Mouse (Mus musculus) embryo, embryonic 9.5 days (tissue): ENCODE measurements around the gene Pdss1.
"Not testable (repeated sequence)": the region's sequence is repeated elsewhere in the genome, so short reads cannot be mapped to it uniquely, and the experiment has no call there.

Source experiments
- DNase-seq: peaks from one replicate; pipeline ENCODE4 v3.0.0-alpha.2; 2017; ENCODE audit errors: extremely low spot score

Gene Pdss1

GRCm38 (mm10) chr2:22895282-22896273, at the start of gene Pdss1:
Gene Pdss1 (plus strand): TSS chr2:22895522.
- DNase-seq = peak; percentile 89

GRCm38 (mm10) chr2:22851900-22852299, 43.4 kb upstream of the Pdss1 start:
- no peak for DNase-seq

- no peak for DNase-seq
These were observed 37.8 kb upstream of the Pdss1 start for GRCm38 (mm10) chr2:22857501-22857900.

GRCm38 (mm10) chr2:22862194-22862593, 33.1 kb upstream of the Pdss1 start:
- DNase-seq = no peak

GRCm38 (mm10) chr2:22864394-22865037, 30.8 kb upstream of the Pdss1 start:
- DNase-seq = peak; percentile 61

- no peak for DNase-seq
These were observed 29.5 kb upstream of the Pdss1 start for GRCm38 (mm10) chr2:22865818-22866217.

- no peak for DNase-seq
These were observed 28.4 kb upstream of the Pdss1 start for GRCm38 (mm10) chr2:22866894-22867424.

- no peak for DNase-seq
These were observed 22.2 kb upstream of the Pdss1 start for GRCm38 (mm10) chr2:22873159-22873558.

GRCm38 (mm10) chr2:22874628-22875027, 20.7 kb upstream of the Pdss1 start:
- no peak for DNase-seq

- no peak for DNase-seq
These were observed 18.7 kb upstream of the Pdss1 start for GRCm38 (mm10) chr2:22876614-22877013.

- DNase-seq = no peak
These were observed 16.5 kb upstream of the Pdss1 start for GRCm38 (mm10) chr2:22878781-22879180.

- not testable (repeated sequence) for DNase-seq
These were observed 14.6 kb upstream of the Pdss1 start for GRCm38 (mm10) chr2:22880726-22881125.

GRCm38 (mm10) chr2:22894932-22895281, 415 bp upstream of the Pdss1 start:
- peak; percentile 2 for DNase-seq

- no peak for DNase-seq
These were observed 8.6 kb downstream of the Pdss1 start for GRCm38 (mm10) chr2:22903947-22904346.

GRCm38 (mm10) chr2:22914421-22914820, 19.1 kb downstream of the Pdss1 start:
- DNase-seq = no peak

GRCm38 (mm10) chr2:22918651-22919050, 23.3 kb downstream of the Pdss1 start:
- no peak for DNase-seq

- DNase-seq = not testable (repeated sequence)
These were observed 30.6 kb downstream of the Pdss1 start for GRCm38 (mm10) chr2:22925911-22926310.

- DNase-seq = no peak
These were observed 32.9 kb downstream of the Pdss1 start for GRCm38 (mm10) chr2:22928259-22928658.

- DNase-seq = no peak
These were observed 38.2 kb downstream of the Pdss1 start for GRCm38 (mm10) chr2:22933556-22933955.

GRCm38 (mm10) chr2:22949956-22950355, 54.6 kb downstream of the Pdss1 start:
- DNase-seq = no peak

GRCm38 (mm10) chr2:22954278-22954677, 59.0 kb downstream of the Pdss1 start:
- DNase-seq = no peak

- DNase-seq = no peak
These were observed 60.6 kb downstream of the Pdss1 start for GRCm38 (mm10) chr2:22955914-22956313.

GRCm38 (mm10) chr2:22957415-22957814, 62.1 kb downstream of the Pdss1 start:
- no peak for DNase-seq
